Mouse (Mus musculus) CH12.LX (cell line): ENCODE results near the gene Tpcn1. TPM values are rescaled to one million over a fixed set of nuclear protein-coding genes. Genes with fewer than 3 reads are reported as not detected.

Source experiments
- DNase-seq: peaks from one replicate; pipeline ENCODE4 v3.0.0-alpha.2; 2013; ENCODE audit errors: extremely low read depth
- H3K27ac ChIP-seq: 2 replicates; pipeline ENCODE4 v1.5.1; 2012; ENCODE audit warnings: low read depth, mild to moderate bottlenecking, control low read depth, moderate library complexity; ENCODE audit not compliant: insufficient read depth
- H3K27me3 ChIP-seq: replicated peaks from 2 replicates; pipeline ENCODE3; 2012; ENCODE audit warnings: inconsistent platforms
- H3K36me3 ChIP-seq, 2 experiments: replicated peaks in 1 of 2; 2 replicates each; pipeline versions ENCODE3 to v1.6.1; 2012; ENCODE audit warnings: inconsistent platforms in 1 of 2, low read length in 1 of 2, mild to moderate bottlenecking in 1 of 2, mixed read lengths in 1 of 2, moderate library complexity in 1 of 2; ENCODE audit not compliant: control insufficient read depth in 1 of 2, insufficient read depth in 1 of 2
- H3K4me1 ChIP-seq, 2 experiments: 2 replicates each; pipeline ENCODE4 v1.6.1; 2012; ENCODE audit warnings: inconsistent platforms in 1 of 2, moderate library complexity in 1 of 2; ENCODE audit not compliant: insufficient read depth in 2 of 2, control insufficient read depth in 1 of 2
- H3K4me2 ChIP-seq: 2 replicates; pipeline ENCODE4 v1.6.1; 2012; ENCODE audit warnings: low read depth, mild to moderate bottlenecking, control low read depth; ENCODE audit not compliant: poor library complexity, insufficient read depth, severe bottlenecking
- H3K4me3 ChIP-seq, 3 experiments: fragments of 150-350 bp in 1 of 3; sonication (generic) in 1 of 3; replicated peaks in 1 of 3; 2 replicates each; pipeline versions ENCODE3 to v1.5.1; 2011 to 2012; ENCODE audit warnings: low read depth in 2 of 3, low read length in 2 of 3, mild to moderate bottlenecking in 2 of 3, moderate library complexity in 2 of 3, control low read depth in 1 of 3, improper control_type of control experiment in 1 of 3, inconsistent platforms in 1 of 3, mixed read lengths in 1 of 3; ENCODE audit not compliant: poor library complexity in 1 of 3
- H3K79me2 ChIP-seq: replicated peaks from 2 replicates; pipeline ENCODE4 v1.6.1; 2012; ENCODE audit warnings: mild to moderate bottlenecking, moderate library complexity; ENCODE audit not compliant: control insufficient read depth, poor library complexity, insufficient read depth, severe bottlenecking; ENCODE audit errors: extremely low read depth
- H3K9ac ChIP-seq: 2 replicates; pipeline ENCODE4 v1.6.1; 2012; ENCODE audit warnings: low read depth, mild to moderate bottlenecking, control low read depth, moderate library complexity; ENCODE audit not compliant: insufficient read depth
- H3K9me3 ChIP-seq: replicated peaks from 2 replicates; pipeline ENCODE3; 2012; ENCODE audit warnings: low read length, inconsistent platforms, mixed read lengths
- BHLHE40 ChIP-seq: IDR thresholded peaks from 2 replicates; pipeline ENCODE4 v1.6.1; 2011; ENCODE audit warnings: mild to moderate bottlenecking, low read depth, low read length, improper control_type of control experiment
- CHD2 ChIP-seq: IDR thresholded peaks from 2 replicates; pipeline ENCODE4 v1.6.1; 2011; ENCODE audit warnings: low read length, improper control_type of control experiment
- CTCF ChIP-seq, 2 experiments: IDR thresholded peaks in 1 of 2; conservative IDR thresholded peaks in 1 of 2; 2 replicates each; pipeline ENCODE4 v1.5.1; 2011 to 2012; ENCODE audit warnings: low read depth in 2 of 2, low read length in 2 of 2, improper control_type of control experiment in 1 of 2, inconsistent platforms in 1 of 2, mild to moderate bottlenecking in 1 of 2, moderate library complexity in 1 of 2
- E2F4 ChIP-seq: IDR thresholded peaks from 2 replicates; pipeline ENCODE4 v1.6.1; 2011; ENCODE audit warnings: low read depth, low read length, improper control_type of control experiment; ENCODE audit not compliant: insufficient replicate concordance
- ETS1 ChIP-seq: conservative IDR thresholded peaks from 2 replicates; pipeline ENCODE4 v1.6.1; 2012; ENCODE audit warnings: low read depth, mild to moderate bottlenecking, inconsistent platforms, low read length, improper control_type of control experiment, moderate library complexity
- GABPA ChIP-seq: IDR thresholded peaks from 2 replicates; pipeline ENCODE4 v1.6.1; 2012; ENCODE audit warnings: low read depth, low read length, improper control_type of control experiment, inconsistent platforms; ENCODE audit not compliant: insufficient replicate concordance
- HCFC1 ChIP-seq: IDR thresholded peaks from 2 replicates; pipeline ENCODE4 v1.6.1; 2012; ENCODE audit warnings: low read depth, mild to moderate bottlenecking, inconsistent platforms, low read length, improper control_type of control experiment
- IRF4 ChIP-seq: IDR thresholded peaks from 2 replicates; pipeline ENCODE4 v1.6.1; 2014; ENCODE audit warnings: low read depth, mild to moderate bottlenecking, inconsistent platforms, low read length, improper control_type of control experiment
- JUN ChIP-seq: IDR thresholded peaks from 2 replicates; pipeline ENCODE4 v1.6.1; 2011; ENCODE audit warnings: low read depth, mild to moderate bottlenecking, low read length, improper control_type of control experiment, moderate library complexity; ENCODE audit not compliant: insufficient read depth
- KAT2A ChIP-seq: IDR thresholded peaks from 2 replicates; pipeline ENCODE4 v1.6.1; 2012; ENCODE audit warnings: low read length, improper control_type of control experiment, inconsistent platforms; ENCODE audit not compliant: insufficient replicate concordance
- MAFK ChIP-seq: IDR thresholded peaks from 2 replicates; pipeline ENCODE4 v1.6.1; 2011; ENCODE audit warnings: low read length, improper control_type of control experiment; ENCODE audit not compliant: insufficient replicate concordance
- MAX ChIP-seq: IDR thresholded peaks from 2 replicates; pipeline ENCODE4 v1.6.1; 2011; ENCODE audit warnings: low read length, improper control_type of control experiment
- MAZ ChIP-seq: IDR thresholded peaks from 2 replicates; pipeline ENCODE4 v1.6.1; 2012; ENCODE audit warnings: low read depth, mild to moderate bottlenecking, inconsistent platforms, low read length, improper control_type of control experiment, moderate library complexity
- MYC ChIP-seq: IDR thresholded peaks from 2 replicates; pipeline ENCODE4 v1.6.1; 2011; ENCODE audit warnings: low read depth, mild to moderate bottlenecking, improper control_type of control experiment, low read length
- NRF1 ChIP-seq: IDR thresholded peaks from 2 replicates; pipeline ENCODE4 v1.6.1; 2014; ENCODE audit warnings: low read depth, mild to moderate bottlenecking, inconsistent platforms, low read length, improper control_type of control experiment, moderate library complexity
- POLR2A ChIP-seq: IDR thresholded peaks from 2 replicates; pipeline ENCODE4 v1.6.1; 2011; ENCODE audit warnings: low read depth, mild to moderate bottlenecking, improper control_type of control experiment, low read length
- RAD21 ChIP-seq: IDR thresholded peaks from 2 replicates; pipeline ENCODE4 v1.6.1; 2011; ENCODE audit warnings: low read depth, mild to moderate bottlenecking, low read length, improper control_type of control experiment, moderate library complexity
- RCOR1 ChIP-seq: conservative IDR thresholded peaks from 2 replicates; pipeline ENCODE4 v1.6.1; 2012; ENCODE audit warnings: low read depth, mild to moderate bottlenecking, inconsistent platforms, low read length, improper control_type of control experiment
- SIN3A ChIP-seq: IDR thresholded peaks from 2 replicates; pipeline ENCODE4 v1.6.1; 2012; ENCODE audit warnings: low read length, improper control_type of control experiment, inconsistent platforms
- TCF12 ChIP-seq: IDR thresholded peaks from 2 replicates; pipeline ENCODE4 v1.6.1; 2014; ENCODE audit warnings: low read depth, mild to moderate bottlenecking, inconsistent platforms, low read length, improper control_type of control experiment
- UBTF ChIP-seq: IDR thresholded peaks from 2 replicates; pipeline ENCODE4 v1.6.1; 2012; ENCODE audit warnings: low read depth, mild to moderate bottlenecking, inconsistent platforms, low read length, improper control_type of control experiment, moderate library complexity
- USF1 ChIP-seq: IDR thresholded peaks from 2 replicates; pipeline ENCODE4 v1.6.1; 2014; ENCODE audit warnings: low read depth, mild to moderate bottlenecking, inconsistent platforms, low read length, improper control_type of control experiment
- ZKSCAN1 ChIP-seq: IDR thresholded peaks from 2 replicates; pipeline ENCODE4 v1.6.1; 2012; ENCODE audit warnings: low read depth, inconsistent platforms, low read length, improper control_type of control experiment, borderline replicate concordance
- ZMIZ1 ChIP-seq: IDR thresholded peaks from 2 replicates; pipeline ENCODE4 v1.6.1; 2012; ENCODE audit warnings: low read depth, mild to moderate bottlenecking, inconsistent platforms, low read length, improper control_type of control experiment
- dilution Hi-C: fragments of 300-500 bp; cut with MboI; formaldehyde crosslinking; loops from 2 replicates; pipeline ENCODE4 v1.14.3; 2020; ENCODE audit warnings: low sequenced_read_pairs; ENCODE audit not compliant: extremely low pct_unique_long_range_greater_than_20kb, extremely low pct_ligation_motif_present
- in situ Hi-C: fragments of 300-500 bp; cut with MboI; formaldehyde crosslinking; loops from 3 replicates; pipeline ENCODE4 v1.14.3; 2019; ENCODE audit warnings: low sequenced_read_pairs, low pct_ligation_motif_present, low pct_unique_long_range_greater_than_20kb, mixed read lengths
- polyA plus RNA-seq: library from polyadenylated mRNA; unstranded; fragments of >175 nt; gene quantifications from 2 replicates; pipeline ENCODE4 v1.2.1, GENCODE M21; 2012; ENCODE audit warnings: low read depth; ENCODE audit not compliant: insufficient read length
- total RNA-seq, 2 experiments: library from RNA; depleted of rRNA; stranded (reverse); fragments of 300-350 nt in 1 of 2; fragments of >200 nt in 1 of 2; gene quantifications; 2 replicates each; pipeline ENCODE4 v1.2.3; 2012 to 2014

The Tpcn1 gene
- total and polyA plus RNA-seq, 3 experiments, result 0.90 to 5.4 (median 2.2) TPM

- TF ChIP-seq SIN3A (0 out of 2 replicates have a peak, but pooled peaks have one; percentile 49), RCOR1 (peak; percentile 72; the same call in 1 of the 2 replicates), RAD21 (no peak), MAFK (peak; percentile 41; the same call in 1 of the 2 replicates), ZMIZ1 (no peak), MAX (peak; percentile 77), POLR2A (no peak), CHD2 (no peak; the same call in 1 of the 2 replicates), KAT2A (no peak), JUN (peak; percentile 77), E2F4 (no peak), ETS1 (peak; percentile 98), GABPA (no peak), CTCF (conservative IDR thresholded peaks at IDR 0.05 in 1 of 2, IDR thresholded peaks at IDR 0.05 in 1 of 2; ENCODE audit: low read depth in 2 of 2, low read length in 2 of 2) (no peak), MYC (0 out of 2 replicates have a peak, but pooled peaks have one; percentile 33), MAZ (peak; percentile 62; the same call in 1 of the 2 replicates)
These were observed 70.9 kb downstream of the Tpcn1 start (continued) for GRCm38 (mm10) chr5:120517552-120517951.

GRCm38 (mm10) chr5:120516221-120516984 lies 72.1 kb downstream of the Tpcn1 start:
- no peak overlapping the region for H3K9ac ChIP-seq
- no peaks in the 10 kb centered on the region for H3K79me2 ChIP-seq
- DNase-seq, result no peak
- no peak overlapping the region for H3K4me2 ChIP-seq
- dilution Hi-C loops (no loop called here), in situ Hi-C loops (loop anchor here (5.0 to 25.0 kb wide), 2 partner anchors 91 to 196 kb away; partner anchors contain the start of gene Dtx1)
- H3K27ac ChIP-seq, result 0 out of 2 replicates have a peak overlapping the region, but pooled peaks have one; percentile 2
- peak; percentile 33; the same call in 1 of the 2 replicates for TF ChIP-seq MAZ
- TF ChIP-seq CHD2, result no peak
- no peak for TF ChIP-seq E2F4
- 0 out of 2 replicates have a peak, but pooled peaks have one; percentile 5 for TF ChIP-seq USF1
- TF ChIP-seq NRF1, result no peak
- TF ChIP-seq IRF4, result peak; percentile 73
- no peak for TF ChIP-seq ZKSCAN1
- TF ChIP-seq MAFK, result no peak
- TF ChIP-seq TCF12, result peak; percentile 4; the same call in 1 of the 2 replicates
- TF ChIP-seq ETS1, result peak; percentile 33; the same call in 1 of the 2 replicates
- no peak for TF ChIP-seq HCFC1
- TF ChIP-seq BHLHE40, result peak; percentile 42
- no peak for TF ChIP-seq KAT2A
- TF ChIP-seq UBTF, result no peak
- peak overlapping the region in 1 of 3 experiments; percentile 26 for H3K4me3 ChIP-seq
- peaks cover 23 to 66% of the 10 kb centered on the region in 2 experiments for H3K4me1 ChIP-seq
- H3K27me3 ChIP-seq, result no peaks in the 10 kb centered on the region
- H3K9me3 ChIP-seq, result no peaks in the 10 kb centered on the region
- H3K36me3 ChIP-seq, result peaks cover 0 to 36% of the 10 kb centered on the region in 2 experiments
